Mouse (Mus musculus) 3134 (cell line): ENCODE data around the gene Dgki.

Source experiments
- DNase-seq: peaks from one replicate; pipeline ENCODE4 v3.0.0-alpha.2; 2011; ENCODE audit warnings: low spot score; ENCODE audit not compliant: insufficient read length; ENCODE audit errors: extremely low read depth

Dgki gene

GRCm38 (mm10) chr6:37299562-37300390 lies at the start of gene Dgki:
Gene Dgki, minus strand, starts transcription at chr6:37300184.
- DNase-seq, result no peak

DNA sequence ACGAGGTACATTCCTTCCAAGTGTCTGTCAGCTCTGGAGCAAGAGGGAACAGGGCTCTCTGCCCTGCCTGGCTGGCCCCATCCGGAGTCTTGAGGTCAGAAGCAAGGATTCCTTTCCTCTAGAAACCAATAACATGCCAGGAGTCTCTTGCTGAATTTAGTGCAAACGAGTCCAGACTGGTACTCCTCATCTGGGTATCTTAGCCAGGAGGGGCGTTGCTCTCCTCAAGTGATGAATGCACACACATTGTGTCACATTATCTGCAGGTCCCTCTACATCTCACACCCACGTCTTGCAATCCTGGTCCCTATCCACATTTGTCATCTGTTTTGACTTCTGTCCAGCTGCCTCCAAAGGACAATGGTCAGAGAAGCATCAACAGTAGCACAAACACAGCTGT lies 47.6 kb upstream of the Dgki start:
- DNase-seq, result no peak

DNA sequence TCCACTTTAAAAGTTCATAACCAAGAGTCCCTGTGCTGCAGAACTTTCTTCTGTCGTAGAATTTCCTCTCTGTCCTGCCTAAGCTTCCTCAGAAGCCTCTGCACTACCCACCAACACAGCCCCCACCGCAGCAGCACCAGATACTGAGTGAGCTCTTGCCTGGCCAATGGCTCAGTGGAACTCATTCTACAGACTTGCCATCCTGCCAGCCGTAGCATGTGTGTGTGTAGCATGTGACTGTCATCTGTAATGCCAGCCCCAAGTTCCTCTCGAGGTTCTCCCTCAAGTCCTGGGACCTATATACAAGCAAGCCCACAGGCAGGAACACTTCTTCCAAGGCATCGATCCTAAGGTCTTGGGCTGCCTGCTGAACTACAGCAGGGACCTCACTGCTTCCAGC lies 38.1 kb upstream of the Dgki start:
- no peak for DNase-seq

- no peak for DNase-seq
Measured at GRCm38 (mm10) chr6:37336831-37337260, 36.9 kb upstream of the Dgki start.

GRCm38 (mm10) chr6:37336381-37336780 lies 36.4 kb upstream of the Dgki start:
- no peak for DNase-seq

DNA sequence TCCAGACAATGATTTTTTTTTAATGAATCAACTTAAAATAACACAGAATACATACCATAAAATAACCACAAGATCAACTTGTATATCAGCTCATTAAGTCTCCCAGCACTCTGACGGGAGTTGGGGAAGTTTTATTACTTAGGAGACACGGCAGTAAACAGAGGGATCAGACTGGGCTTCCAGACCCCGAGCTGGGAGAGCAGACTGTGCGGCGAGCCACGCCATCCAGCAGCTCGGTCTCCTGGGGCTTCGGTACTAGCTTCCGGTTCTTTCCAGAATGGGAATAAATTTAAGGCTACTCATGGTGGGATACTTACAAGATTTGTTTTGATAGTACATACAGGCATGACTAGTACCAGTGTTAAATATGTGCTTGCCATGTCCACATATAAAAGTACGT lies 32.9 kb upstream of the Dgki start:
- DNase-seq, result no peak

DNA sequence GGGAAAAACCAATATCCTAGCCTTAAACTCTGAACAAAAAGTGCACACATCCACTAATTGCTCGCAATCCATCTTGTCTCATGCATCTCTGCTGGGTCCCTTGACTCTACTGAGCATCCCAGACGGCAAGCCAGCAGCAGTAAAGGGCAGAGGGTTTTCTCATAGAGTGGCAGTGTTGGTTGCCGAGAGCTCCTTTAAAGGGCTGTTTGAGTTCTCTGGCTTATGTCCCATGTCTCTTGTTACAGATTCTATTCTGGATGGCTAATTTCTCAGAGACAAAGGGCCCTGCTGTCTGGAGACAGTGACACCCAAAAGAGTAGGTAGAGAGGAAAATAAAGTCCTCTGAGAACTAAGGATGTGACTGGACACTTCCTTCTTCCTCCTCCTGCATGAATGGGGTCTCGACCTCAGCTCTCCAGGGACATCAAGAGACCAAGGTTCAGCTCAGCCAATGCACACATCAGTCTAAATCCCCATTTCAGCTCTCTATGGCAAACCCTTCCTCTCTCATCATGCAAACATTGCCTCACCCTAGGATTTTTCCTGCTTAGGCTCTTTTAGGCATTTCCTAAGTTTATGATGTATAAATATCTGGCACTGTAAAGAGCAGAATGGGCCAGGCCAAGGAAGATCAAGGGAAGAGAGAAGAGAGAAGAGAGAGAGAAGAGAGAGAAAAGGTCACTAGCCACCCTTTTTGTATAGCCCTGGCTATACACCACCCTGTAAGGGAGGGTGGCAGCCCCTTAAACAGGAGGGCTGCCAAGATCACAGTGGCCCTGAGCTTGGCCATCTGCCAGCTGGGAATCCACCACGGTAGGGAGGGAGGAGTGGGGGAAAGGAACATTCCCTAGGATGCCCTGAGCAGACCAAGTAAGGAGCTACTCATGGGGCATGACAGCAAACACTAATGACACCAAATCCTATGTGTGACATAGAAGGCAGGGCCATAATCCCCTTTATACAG lies 30.2 kb upstream of the Dgki start:
- no peak for DNase-seq

DNA sequence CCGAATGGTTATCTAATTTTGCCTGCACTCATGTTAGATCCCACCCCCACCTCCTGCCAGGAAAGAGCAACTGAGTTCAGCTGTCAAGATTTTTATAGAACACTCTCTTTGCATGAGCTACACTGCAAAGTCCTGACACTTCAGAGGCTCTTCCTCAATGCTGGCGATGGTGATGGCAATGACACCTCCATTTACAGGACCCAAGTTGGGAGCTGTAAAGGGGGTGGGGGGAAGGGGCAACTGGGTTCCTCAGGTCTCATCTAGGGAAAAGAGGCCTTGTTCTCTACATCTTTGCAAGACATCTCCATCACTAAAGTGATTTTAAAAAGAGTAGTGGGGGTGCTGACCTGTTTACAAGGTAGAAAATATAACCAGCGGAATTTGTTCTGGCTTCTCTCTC lies 29.4 kb upstream of the Dgki start:
- no peak for DNase-seq

GRCm38 (mm10) chr6:37328671-37329070 lies 28.7 kb upstream of the Dgki start:
- DNase-seq, result no peak

- no peak for DNase-seq
Measured at GRCm38 (mm10) chr6:37327519-37327918, 27.5 kb upstream of the Dgki start.

- no peak for DNase-seq
Measured at GRCm38 (mm10) chr6:37326603-37326955, 26.6 kb upstream of the Dgki start.

GRCm38 (mm10) chr6:37325906-37326602 lies 26.1 kb upstream of the Dgki start:
- DNase-seq, result no peak

DNA sequence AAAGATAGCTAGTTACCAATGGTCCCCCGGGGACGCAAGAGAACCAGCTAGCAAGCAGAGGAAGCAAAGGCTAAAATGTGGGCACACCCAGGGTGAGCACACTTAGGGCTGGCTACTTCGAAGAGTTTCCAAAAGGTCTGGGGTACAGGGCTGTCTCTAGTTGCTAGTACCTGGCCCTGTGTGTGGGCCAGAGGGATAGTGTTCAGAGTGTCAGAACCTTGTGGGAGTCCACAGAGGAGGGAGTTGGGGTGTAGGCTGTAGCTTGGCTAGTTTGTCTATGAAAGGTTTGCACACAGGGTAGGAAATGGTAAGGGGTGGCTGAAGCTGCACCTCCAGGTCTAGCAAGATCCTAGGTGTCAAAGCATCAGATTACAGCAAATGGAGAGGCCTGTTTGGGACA lies 25.1 kb upstream of the Dgki start:
- no peak for DNase-seq

GRCm38 (mm10) chr6:37322641-37323040 lies 22.7 kb upstream of the Dgki start:
- no peak for DNase-seq

DNA sequence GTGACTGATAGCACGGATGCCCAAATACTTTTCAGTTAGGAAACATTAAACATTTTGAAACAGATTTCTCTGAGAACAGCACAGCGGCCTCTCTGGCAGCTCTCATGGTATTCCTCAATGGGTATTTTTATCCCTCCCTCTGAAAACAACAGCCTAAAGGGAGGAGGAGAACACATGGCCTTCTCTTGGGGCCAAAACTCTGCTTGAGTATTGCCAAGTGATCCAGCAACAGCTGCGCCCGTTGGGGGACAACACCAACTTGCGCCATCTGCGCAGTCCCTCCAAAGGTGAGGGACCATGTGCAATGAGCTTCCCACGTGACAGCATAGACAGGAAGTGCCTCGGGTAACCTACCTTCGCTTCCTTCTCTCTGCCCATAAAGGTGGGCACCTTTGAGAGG lies 22.1 kb upstream of the Dgki start:
- no peak for DNase-seq

DNA sequence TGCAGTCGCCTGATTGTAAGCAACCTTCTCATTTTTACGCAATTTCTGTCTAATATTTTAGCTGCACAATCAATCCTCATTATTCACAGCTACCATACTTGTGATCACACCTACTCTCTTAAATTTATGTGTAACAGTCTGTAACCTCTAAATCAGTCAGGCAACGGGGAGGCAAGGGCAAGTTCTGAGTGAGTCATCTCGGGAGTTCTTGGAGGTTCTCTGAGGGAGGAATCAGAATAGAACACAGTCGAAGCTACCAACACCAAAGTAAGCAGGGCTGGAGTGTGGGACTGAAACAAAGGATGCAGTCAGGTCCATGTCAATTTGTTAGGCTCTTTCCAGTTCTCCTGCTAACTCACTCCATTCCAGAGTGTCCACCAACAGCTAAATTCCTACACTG lies 17.9 kb upstream of the Dgki start:
- no peak for DNase-seq

DNA sequence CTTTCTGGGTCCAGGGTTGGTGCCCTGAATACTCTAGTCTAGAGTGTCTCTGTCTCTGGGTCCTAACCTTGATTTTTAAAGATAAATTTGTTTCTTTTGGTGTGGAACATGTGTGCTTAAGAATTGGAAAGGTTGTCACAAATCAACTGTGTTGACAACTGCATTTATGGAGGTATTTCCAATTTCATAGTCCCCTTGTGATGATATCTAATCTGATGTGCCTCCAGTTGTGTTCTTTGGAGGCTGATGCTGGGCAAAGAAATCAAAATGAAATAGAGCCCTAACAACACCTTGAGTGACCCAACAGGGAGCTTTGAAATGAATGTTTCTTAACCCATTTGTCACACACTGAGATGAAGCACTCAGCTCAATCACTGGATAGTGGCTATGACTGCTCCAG lies 15.5 kb upstream of the Dgki start:
- no peak for DNase-seq

GRCm38 (mm10) chr6:37310601-37311000 lies 10.6 kb upstream of the Dgki start:
- no peak for DNase-seq

- no peak for DNase-seq
Measured at GRCm38 (mm10) chr6:37306616-37307015, 6.6 kb upstream of the Dgki start.

DNA sequence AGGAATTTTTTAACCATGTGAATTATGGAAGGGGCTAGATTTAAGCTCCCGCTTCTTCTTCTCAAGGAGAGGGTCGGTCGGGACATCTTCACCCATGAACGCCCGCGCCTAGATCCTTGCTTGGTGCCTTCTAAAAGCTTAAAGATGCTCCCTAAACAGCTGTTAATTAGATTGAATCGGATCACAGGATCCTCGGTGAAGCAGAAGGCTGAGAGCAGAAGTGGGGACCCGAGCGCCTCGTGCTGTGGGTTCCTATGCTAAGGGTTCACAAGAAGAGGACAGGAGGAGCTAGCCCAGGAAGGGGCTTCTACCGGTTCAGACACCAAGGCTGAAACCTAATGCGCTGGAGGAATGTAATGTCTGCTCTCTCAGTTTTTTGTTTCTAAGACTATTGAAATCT lies 508 bp upstream of the Dgki start:
- no peak for DNase-seq

- DNase-seq, result no peak
Measured at GRCm38 (mm10) chr6:37298982-37299381, 1.0 kb downstream of the Dgki start.
